Mouse (Mus musculus) MEL (cell line): ENCODE measurements at regions not wholly inside any gene's neighbourhood (a gene's known extent, or its start where the extent isn't known, plus 50 kb on each side); places are given as distances from the start of the nearest gene placed in this dataset.

ENCODE experiments used
- DNase-seq: peaks from one replicate; pipeline ENCODE4 v3.0.0; 2011; ENCODE audit warnings: low read depth, low spot score
- H3K27ac ChIP-seq: 2 replicates; pipeline ENCODE4 v1.5.1; 2012; ENCODE audit warnings: low read depth, mild to moderate bottlenecking, control low read depth, low read length, moderate library complexity; ENCODE audit not compliant: control insufficient read depth
- H3K27me3 ChIP-seq, 2 experiments: fragments of 150-350 bp in 1 of 2; sonication (generic) in 1 of 2; 2 replicates each; pipeline ENCODE4 v1.6.1; 2012; ENCODE audit warnings: low read length in 2 of 2, mild to moderate bottlenecking in 2 of 2, improper control_type of control experiment in 1 of 2, moderate library complexity in 1 of 2; ENCODE audit not compliant: insufficient read depth in 2 of 2, control insufficient read depth in 1 of 2
- H3K36me3 ChIP-seq, 2 experiments: 2 replicates each; pipeline ENCODE4 v1.6.1; 2012 to 2014; ENCODE audit warnings: low read length in 2 of 2, improper control_type of control experiment in 1 of 2, inconsistent platforms in 1 of 2, mild to moderate bottlenecking in 1 of 2; ENCODE audit not compliant: insufficient read depth in 2 of 2, control insufficient read depth in 1 of 2
- H3K4me1 ChIP-seq, 2 experiments: fragments of 150-350 bp in 1 of 2; sonication (generic) in 1 of 2; 2 replicates each; pipeline ENCODE4 v1.6.1; 2012; ENCODE audit warnings: low read length in 2 of 2, improper control_type of control experiment in 1 of 2, mild to moderate bottlenecking in 1 of 2; ENCODE audit not compliant: insufficient read depth in 2 of 2, control insufficient read depth in 1 of 2
- H3K4me3 ChIP-seq, 2 experiments: fragments of 150-350 bp in 1 of 2; sonication (generic) in 1 of 2; 2 replicates each; pipeline ENCODE4 v1.5.1; 2012; ENCODE audit warnings: low read depth in 2 of 2, low read length in 2 of 2, mild to moderate bottlenecking in 2 of 2, moderate library complexity in 2 of 2, control low read depth in 1 of 2, improper control_type of control experiment in 1 of 2; ENCODE audit not compliant: control insufficient read depth in 1 of 2, insufficient read depth in 1 of 2
- H3K79me2 ChIP-seq: 2 replicates; pipeline ENCODE4 v1.6.1; 2012; ENCODE audit warnings: mild to moderate bottlenecking, low read length, moderate library complexity; ENCODE audit not compliant: control insufficient read depth, poor library complexity, insufficient read depth
- H3K9ac ChIP-seq: 2 replicates; pipeline ENCODE4 v1.6.1; 2012; ENCODE audit warnings: low read depth, mild to moderate bottlenecking, control low read depth, low read length, moderate library complexity; ENCODE audit not compliant: control insufficient read depth, poor library complexity, severe bottlenecking
- H3K9me3 ChIP-seq: fragments of 150-350 bp; sonication (generic); replicated peaks from 2 replicates; pipeline ENCODE4 v1.6.1; 2012; ENCODE audit warnings: mild to moderate bottlenecking, low read length, improper control_type of control experiment, moderate library complexity; ENCODE audit not compliant: insufficient read depth
- BHLHE40 ChIP-seq: IDR thresholded peaks from 2 replicates; pipeline ENCODE4 v1.6.1; 2012; ENCODE audit warnings: low read depth, mild to moderate bottlenecking, inconsistent platforms, low read length, improper control_type of control experiment, borderline replicate concordance
- EP300 ChIP-seq, 2 experiments: IDR thresholded peaks; 2 replicates each; pipeline ENCODE4 v1.6.1; 2011; ENCODE audit warnings: improper control_type of control experiment in 2 of 2, low read length in 2 of 2, low read depth in 1 of 2, mild to moderate bottlenecking in 1 of 2
- ETS1 ChIP-seq: IDR thresholded peaks from 2 replicates; pipeline ENCODE4 v1.6.1; 2012; ENCODE audit warnings: low read depth, mild to moderate bottlenecking, inconsistent platforms, low read length, improper control_type of control experiment, moderate library complexity
- GABPA ChIP-seq: IDR thresholded peaks from 2 replicates; pipeline ENCODE4 v1.6.1; 2012; ENCODE audit warnings: low read depth, mild to moderate bottlenecking, inconsistent platforms, low read length, improper control_type of control experiment, moderate library complexity
- HCFC1 ChIP-seq: IDR thresholded peaks from 2 replicates; pipeline ENCODE4 v1.6.1; 2012; ENCODE audit warnings: low read depth, mild to moderate bottlenecking, inconsistent platforms, low read length, improper control_type of control experiment, moderate library complexity
- MAX ChIP-seq: IDR thresholded peaks from 2 replicates; pipeline ENCODE4 v1.6.1; 2011; ENCODE audit warnings: low read length, improper control_type of control experiment
- MAZ ChIP-seq: IDR thresholded peaks from 2 replicates; pipeline ENCODE4 v1.6.1; 2012; ENCODE audit warnings: low read depth, mild to moderate bottlenecking, inconsistent platforms, low read length, improper control_type of control experiment
- MEF2A ChIP-seq: IDR thresholded peaks from 2 replicates; pipeline ENCODE4 v1.6.1; 2014; ENCODE audit warnings: low read depth, mild to moderate bottlenecking, inconsistent platforms, low read length, improper control_type of control experiment; ENCODE audit not compliant: poor library complexity, insufficient replicate concordance, severe bottlenecking; ENCODE audit errors: extremely low read depth
- MXI1 ChIP-seq: IDR thresholded peaks from 2 replicates; pipeline ENCODE4 v1.6.1; 2011; ENCODE audit warnings: mild to moderate bottlenecking, low read depth, low read length, improper control_type of control experiment
- MYB ChIP-seq: IDR thresholded peaks from 2 replicates; pipeline ENCODE4 v1.6.1; 2011; ENCODE audit warnings: mild to moderate bottlenecking, low read depth, low read length, improper control_type of control experiment
- MYC ChIP-seq: IDR thresholded peaks from 2 replicates; pipeline ENCODE4 v1.6.1; 2011; ENCODE audit warnings: low read depth, mild to moderate bottlenecking, low read length, improper control_type of control experiment, moderate library complexity
- NELFE ChIP-seq: IDR thresholded peaks from 2 replicates; pipeline ENCODE4 v1.6.1; 2011; ENCODE audit warnings: low read depth, low read length, improper control_type of control experiment
- NRF1 ChIP-seq: IDR thresholded peaks from 2 replicates; pipeline ENCODE4 v1.6.1; 2014; ENCODE audit warnings: low read depth, mild to moderate bottlenecking, inconsistent platforms, low read length, improper control_type of control experiment, moderate library complexity; ENCODE audit not compliant: poor library complexity, insufficient read depth, severe bottlenecking
- POLR2AphosphoS5 ChIP-seq: IDR thresholded peaks from 2 replicates; pipeline ENCODE4 v1.6.1; 2012; ENCODE audit warnings: low read depth, borderline replicate concordance, mild to moderate bottlenecking, inconsistent platforms, low read length, moderate library complexity, mixed read lengths
- RAD21 ChIP-seq: IDR thresholded peaks from 2 replicates; pipeline ENCODE4 v1.6.1; 2011; ENCODE audit warnings: mild to moderate bottlenecking, low read depth, low read length, improper control_type of control experiment
- SIN3A ChIP-seq: IDR thresholded peaks from 2 replicates; pipeline ENCODE4 v1.6.1; 2012; ENCODE audit warnings: low read length, improper control_type of control experiment, inconsistent platforms
- SMC3 ChIP-seq: IDR thresholded peaks from 2 replicates; pipeline ENCODE4 v1.6.1; 2011; ENCODE audit warnings: low read depth, low read length, improper control_type of control experiment
- TAL1 ChIP-seq: IDR thresholded peaks from 2 replicates; pipeline ENCODE4 v1.6.1; 2012; ENCODE audit warnings: mild to moderate bottlenecking, inconsistent platforms, low read length, moderate library complexity, mixed read lengths
- USF1 ChIP-seq: IDR thresholded peaks from 2 replicates; pipeline ENCODE4 v1.6.1; 2014; ENCODE audit warnings: low read depth, mild to moderate bottlenecking, inconsistent platforms, low read length, improper control_type of control experiment, moderate library complexity
- USF2 ChIP-seq, 2 experiments: IDR thresholded peaks; 2 replicates each; pipeline ENCODE4 v1.6.1; 2011 to 2012; ENCODE audit warnings: improper control_type of control experiment in 2 of 2, low read length in 2 of 2, borderline replicate concordance in 1 of 2, inconsistent platforms in 1 of 2, low read depth in 1 of 2, mild to moderate bottlenecking in 1 of 2; ENCODE audit not compliant: insufficient read depth in 1 of 2
- ZC3H11A ChIP-seq: IDR thresholded peaks from 2 replicates; pipeline ENCODE4 v1.6.1; 2012; ENCODE audit warnings: low read depth, mild to moderate bottlenecking, inconsistent platforms, low read length, improper control_type of control experiment
- ZMIZ1 ChIP-seq: IDR thresholded peaks from 2 replicates; pipeline ENCODE4 v1.6.1; 2012; ENCODE audit warnings: low read depth, mild to moderate bottlenecking, inconsistent platforms, low read length, improper control_type of control experiment, moderate library complexity

- no peak for TF ChIP-seq USF2 (IDR thresholded peaks at IDR 0.05; ENCODE audit: borderline replicate concordance in 1 of 2, insufficient read depth in 1 of 2, low read depth in 1 of 2, low read length in 2 of 2)
- TF ChIP-seq MYB, result no peak
These were observed 192.8 kb downstream of the Rpl36a-ps1 start (continued) for GRCm38 (mm10) chr14:98801293-98801692.

- H3K4me3 ChIP-seq, result no peak overlapping the region
- H3K9ac ChIP-seq, result no peak overlapping the region
- H3K79me2 ChIP-seq, result no peaks in the 10 kb centered on the region
- H3K27ac ChIP-seq, result no peak overlapping the region
- H3K4me1 ChIP-seq, result no peaks in the 10 kb centered on the region
- H3K9me3 ChIP-seq, result no peaks in the 10 kb centered on the region
- no peak for DNase-seq
- TF ChIP-seq NELFE (no peak), MYC (no peak), SIN3A (no peak), USF2 (IDR thresholded peaks at IDR 0.05; ENCODE audit: borderline replicate concordance in 1 of 2, insufficient read depth in 1 of 2, low read depth in 1 of 2, low read length in 2 of 2) (no peak), ZMIZ1 (no peak), MEF2A (no peak)
- H3K27me3 ChIP-seq, result no peaks in the 10 kb centered on the region
- no peaks in the 10 kb centered on the region for H3K36me3 ChIP-seq
These were observed 202.1 kb downstream of the Rpl36a-ps1 start for GRCm38 (mm10) chr14:98791970-98792369.

- Histone ChIP-seq H3K36me3 (no peaks in the 10 kb centered on the region), H3K27me3 (no peaks in the 10 kb centered on the region), H3K9me3 (no peaks in the 10 kb centered on the region), H3K4me3 (no peak overlapping the region), H3K9ac (no peak overlapping the region), H3K27ac (no peak overlapping the region), H3K4me1 (no peaks in the 10 kb centered on the region), H3K79me2 (no peaks in the 10 kb centered on the region)
- TF ChIP-seq USF1 (no peak), RAD21 (no peak), SMC3 (no peak), MYB (no peak), USF2 (IDR thresholded peaks at IDR 0.05; ENCODE audit: borderline replicate concordance in 1 of 2, insufficient read depth in 1 of 2, low read depth in 1 of 2, low read length in 2 of 2) (no peak), BHLHE40 (no peak), MAX (no peak), TAL1 (no peak), MXI1 (no peak), ETS1 (no peak), EP300 (IDR thresholded peaks at IDR 0.05; ENCODE audit: low read depth in 1 of 2, low read length in 2 of 2) (no peak), ZC3H11A (no peak), POLR2AphosphoS5 (no peak), HCFC1 (no peak), MAZ (no peak), NRF1 (no peak), GABPA (no peak)
- no peak for DNase-seq
These were observed 202.7 kb downstream of the Rpl36a-ps1 start for GRCm38 (mm10) chr14:98791232-98791906.
